Mouse (Mus musculus): ENCODE data around the gene Spata13. TPM values are rescaled to one million over a fixed set of nuclear protein-coding genes. Genes with fewer than 3 reads are reported as not detected.

Spata13 gene
- total RNA-seq, 1 experiment from 2014 or later, result 33.3 TPM

DNA sequence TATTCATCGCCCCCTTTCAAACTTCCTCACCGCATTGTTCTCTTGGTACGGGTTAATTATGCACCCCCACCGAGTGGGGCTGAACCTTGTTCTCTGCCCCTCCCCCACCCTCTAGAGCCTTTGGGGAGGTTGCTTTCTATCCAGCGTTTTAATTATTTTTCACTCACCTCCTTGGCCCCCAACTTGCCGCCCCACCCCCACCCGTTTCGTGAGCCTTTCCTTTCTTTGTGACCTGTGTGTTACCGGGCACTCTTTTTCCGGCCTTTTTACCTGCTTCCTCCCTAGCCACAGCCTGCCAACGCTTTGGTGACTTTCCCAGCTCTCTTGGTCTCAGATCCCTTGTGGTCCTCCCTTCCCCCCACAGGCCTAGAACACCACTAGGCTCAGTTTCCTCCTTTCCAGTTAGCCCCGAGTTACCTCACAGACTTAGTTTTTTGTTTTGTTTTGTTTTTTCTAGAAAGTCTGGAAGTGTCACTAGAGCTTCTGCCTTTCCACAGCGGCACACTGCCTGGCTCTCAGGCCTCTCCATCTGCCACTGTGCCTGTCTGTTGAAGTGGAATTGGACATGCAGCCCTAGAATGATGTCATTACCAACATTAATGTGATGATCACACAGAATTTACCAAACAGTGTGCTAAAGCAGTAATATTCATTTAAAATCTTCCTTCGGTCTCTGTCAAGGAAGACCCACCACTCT lies 2.3 kb downstream of the Spata13 start:
- no peak for ATAC-seq (replicated peaks in 1 of 2; ENCODE audit: insufficient read depth in 1 of 2, low FRiP score in 2 of 2, low TSS enrichment in 1 of 2, low read depth in 1 of 2, poor library complexity in 2 of 2, severe bottlenecking in 2 of 2)

DNA sequence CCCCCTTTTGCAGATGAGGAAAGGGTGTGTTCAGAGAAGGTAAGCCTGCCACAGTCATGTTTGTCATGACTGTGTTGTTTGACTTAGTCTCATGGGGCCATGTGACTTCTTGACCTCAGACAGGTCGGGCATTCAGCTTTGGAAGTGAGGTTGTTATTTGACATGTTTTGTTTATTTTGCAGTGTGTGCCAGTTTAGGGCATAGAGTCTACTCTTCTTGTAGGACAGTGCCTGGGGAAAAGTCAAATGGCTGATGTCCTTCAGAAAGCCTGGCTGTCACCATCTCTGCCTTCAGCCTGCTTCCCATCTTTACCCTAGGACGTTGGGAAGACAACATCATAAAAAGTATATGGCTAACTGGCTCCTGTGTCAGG lies 2.8 kb downstream of the Spata13 start:
- no peak for ATAC-seq (replicated peaks in 1 of 2; ENCODE audit: insufficient read depth in 1 of 2, low FRiP score in 2 of 2, low TSS enrichment in 1 of 2, low read depth in 1 of 2, poor library complexity in 2 of 2, severe bottlenecking in 2 of 2)

DNA sequence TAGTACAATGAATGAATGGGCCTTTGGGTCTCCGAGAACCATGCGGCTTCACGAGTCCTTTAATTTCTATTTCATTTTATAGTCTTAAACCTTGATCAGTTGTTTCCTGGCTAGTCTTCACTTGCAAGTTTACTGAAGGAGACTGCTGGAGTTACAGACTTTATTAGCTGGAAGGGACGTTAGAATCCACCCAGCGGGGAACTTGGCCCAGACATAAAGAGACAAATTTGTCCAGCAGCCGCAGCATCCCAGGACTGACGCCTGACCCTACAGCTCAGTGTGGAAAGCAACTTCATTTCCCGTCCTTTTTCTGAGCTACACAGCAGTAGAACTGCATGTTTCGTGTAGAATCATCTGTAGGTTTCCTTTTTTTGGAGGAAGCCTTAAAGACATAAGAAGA lies 3.2 kb downstream of the Spata13 start:
- no peak for ATAC-seq (replicated peaks in 1 of 2; ENCODE audit: insufficient read depth in 1 of 2, low FRiP score in 2 of 2, low TSS enrichment in 1 of 2, low read depth in 1 of 2, poor library complexity in 2 of 2, severe bottlenecking in 2 of 2)

DNA sequence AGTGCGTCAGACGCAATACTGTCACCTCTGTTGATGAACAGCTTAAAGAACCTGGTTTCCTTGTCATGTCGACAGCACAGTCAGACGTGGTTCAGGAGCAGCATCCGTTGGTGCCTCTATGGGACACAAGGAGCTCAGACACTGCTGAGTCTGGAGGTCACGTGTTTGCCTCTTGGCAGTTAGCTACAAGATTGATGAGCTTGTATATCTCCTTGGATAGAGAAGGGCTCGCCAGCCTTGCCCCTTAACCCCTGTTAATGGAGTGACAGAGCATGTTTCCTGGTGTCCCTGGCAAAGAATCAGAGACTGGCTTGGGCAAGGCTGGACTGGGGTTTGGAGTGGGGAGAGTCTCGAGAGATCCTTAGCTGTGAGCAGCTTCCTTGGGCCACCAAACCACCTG lies 4.4 kb downstream of the Spata13 start:
- ATAC-seq (replicated peaks in 1 of 2; ENCODE audit: insufficient read depth in 1 of 2, low FRiP score in 2 of 2, low TSS enrichment in 1 of 2, low read depth in 1 of 2, poor library complexity in 2 of 2, severe bottlenecking in 2 of 2), result no peak

DNA sequence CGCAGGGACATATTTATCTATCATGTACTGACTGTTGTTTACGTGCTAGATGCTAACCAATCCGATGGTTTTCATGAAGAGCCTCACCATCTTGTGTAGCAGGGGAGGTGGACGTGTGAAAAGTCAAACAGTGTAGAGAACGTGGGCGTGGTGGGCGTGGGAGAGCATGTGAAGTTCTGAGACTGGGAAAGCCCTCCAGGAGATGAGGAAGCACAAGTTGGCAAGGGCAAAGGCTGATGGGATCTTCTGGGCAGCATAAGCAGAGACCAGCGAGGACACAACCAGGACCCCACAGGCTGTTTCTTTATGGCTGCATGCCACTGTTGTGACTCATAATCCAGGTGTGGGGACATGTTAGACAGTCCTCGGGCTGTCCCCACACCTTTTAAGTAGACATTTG lies 5.4 kb downstream of the Spata13 start:
- no peak for ATAC-seq (replicated peaks in 1 of 2; ENCODE audit: insufficient read depth in 1 of 2, low FRiP score in 2 of 2, low TSS enrichment in 1 of 2, low read depth in 1 of 2, poor library complexity in 2 of 2, severe bottlenecking in 2 of 2)

DNA sequence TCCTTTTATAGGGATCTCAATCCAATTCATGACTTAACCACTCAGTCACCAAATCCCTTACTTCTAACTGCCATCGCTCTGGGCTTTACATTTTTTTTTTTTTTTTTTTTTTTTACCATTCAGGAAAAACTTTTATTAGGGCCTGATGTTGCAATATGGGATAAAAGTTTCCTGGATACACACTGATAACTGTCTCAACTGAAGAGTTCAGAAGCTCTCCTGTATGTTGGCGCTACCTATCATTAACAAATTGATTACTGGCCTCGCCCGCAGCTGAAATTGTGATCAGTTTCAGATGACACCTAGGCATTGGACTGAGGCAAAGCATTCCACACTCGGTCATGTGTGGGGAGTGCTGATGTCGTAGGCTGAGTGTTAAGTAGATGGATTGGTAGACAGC lies 7.3 kb downstream of the Spata13 start:
- ATAC-seq (replicated peaks in 1 of 2; ENCODE audit: insufficient read depth in 1 of 2, low FRiP score in 2 of 2, low TSS enrichment in 1 of 2, low read depth in 1 of 2, poor library complexity in 2 of 2, severe bottlenecking in 2 of 2), result no peak

DNA sequence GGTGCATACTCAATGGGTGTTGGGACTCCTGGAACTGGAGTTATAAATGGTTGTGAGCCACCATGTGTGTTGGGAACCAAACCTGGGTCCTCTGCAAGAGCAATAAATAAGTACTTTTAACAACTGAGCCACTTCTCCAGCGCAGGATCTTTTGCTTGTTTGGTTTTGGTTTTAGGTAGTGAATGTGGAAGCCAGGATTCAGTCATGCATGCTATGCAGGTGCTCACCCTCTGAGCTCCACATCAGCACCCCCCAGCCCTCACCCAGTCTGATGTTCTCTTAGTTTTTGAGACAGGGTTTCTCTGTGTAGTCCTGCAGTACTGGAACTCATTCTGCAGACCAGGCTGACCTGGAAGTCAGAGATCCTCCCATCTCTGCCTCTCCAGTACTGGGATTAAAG lies 8.3 kb downstream of the Spata13 start:
- no peak for ATAC-seq (replicated peaks in 1 of 2; ENCODE audit: insufficient read depth in 1 of 2, low FRiP score in 2 of 2, low TSS enrichment in 1 of 2, low read depth in 1 of 2, poor library complexity in 2 of 2, severe bottlenecking in 2 of 2)

DNA sequence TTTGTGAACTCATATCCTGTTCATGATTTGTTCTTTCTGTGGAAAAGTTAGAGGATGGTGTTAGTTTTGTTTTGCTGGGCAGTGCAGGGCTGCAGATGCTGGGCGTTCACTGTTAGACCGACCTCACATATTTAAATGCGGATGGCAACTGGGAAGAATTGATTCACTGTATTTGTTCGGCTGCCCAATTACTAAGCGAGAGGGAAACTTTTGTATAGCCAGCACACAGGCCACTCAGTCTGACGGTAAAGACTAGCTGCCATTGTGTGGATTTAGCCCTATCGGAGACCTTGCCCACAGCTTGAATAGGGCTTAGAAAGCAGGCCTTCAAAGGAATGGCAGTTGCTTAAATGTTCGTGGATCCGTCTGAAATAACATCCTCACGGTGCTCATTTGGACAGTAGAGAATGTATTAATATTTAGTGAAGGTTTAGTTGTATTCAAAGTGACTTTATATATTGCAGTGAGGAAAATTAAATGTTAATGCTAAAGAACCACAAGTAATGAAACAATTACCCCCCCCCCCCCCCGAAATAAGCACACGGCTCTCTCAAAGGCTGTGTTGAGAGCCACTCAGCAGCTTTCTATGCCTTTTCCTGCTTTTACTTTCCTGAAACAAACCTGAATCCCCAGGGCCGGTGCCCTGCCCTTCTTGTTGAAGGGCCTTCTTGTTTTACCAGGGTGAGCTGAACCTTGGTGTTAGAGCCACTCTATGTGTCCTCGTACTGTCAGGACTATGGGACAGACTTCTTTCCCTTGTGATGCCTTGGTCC lies 9.5 kb downstream of the Spata13 start:
- ATAC-seq (replicated peaks in 1 of 2; ENCODE audit: insufficient read depth in 1 of 2, low FRiP score in 2 of 2, low TSS enrichment in 1 of 2, low read depth in 1 of 2, poor library complexity in 2 of 2, severe bottlenecking in 2 of 2), result no peak

DNA sequence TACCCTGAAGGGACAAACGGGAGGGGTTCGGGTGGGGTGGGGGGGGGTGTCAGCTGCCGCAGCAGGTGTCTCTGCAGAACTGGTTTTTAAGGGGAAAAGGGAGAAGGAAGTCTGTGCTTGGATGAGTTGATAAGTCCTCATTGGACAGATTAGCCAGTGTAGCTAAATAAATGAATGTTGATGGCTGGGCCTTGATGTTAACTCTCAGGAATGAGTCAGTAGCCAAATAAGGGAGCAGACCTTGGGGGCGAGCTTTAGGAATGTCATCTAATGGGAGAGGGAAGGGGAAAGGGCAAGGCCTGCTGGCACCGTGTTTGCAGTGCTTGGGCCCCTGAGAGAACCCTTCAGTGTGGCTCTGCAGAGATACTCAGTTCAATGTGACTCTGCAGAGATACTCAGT lies 12.6 kb downstream of the Spata13 start:
- no peak for ATAC-seq (replicated peaks in 1 of 2; ENCODE audit: insufficient read depth in 1 of 2, low FRiP score in 2 of 2, low TSS enrichment in 1 of 2, low read depth in 1 of 2, poor library complexity in 2 of 2, severe bottlenecking in 2 of 2)

DNA sequence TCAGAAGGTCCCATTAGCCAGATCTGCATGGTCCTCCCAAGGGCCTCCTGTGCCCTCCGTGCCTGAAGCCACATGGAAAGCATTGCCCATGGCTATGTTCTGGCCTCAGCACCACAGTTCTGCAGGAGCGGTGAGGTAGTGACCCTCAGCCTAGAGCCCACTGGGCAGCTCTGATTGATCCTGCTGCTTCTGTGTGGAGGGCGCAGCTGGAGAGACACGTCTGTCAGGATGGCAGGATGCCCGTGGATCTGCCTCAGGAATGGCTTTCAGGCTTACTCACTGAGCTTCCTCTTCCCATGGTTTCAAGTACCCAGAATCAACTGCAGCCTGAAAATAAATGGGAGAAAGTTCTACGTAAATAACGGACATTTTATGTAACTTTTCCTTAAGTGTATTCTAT lies 14.1 kb downstream of the Spata13 start:
- ATAC-seq (replicated peaks in 1 of 2; ENCODE audit: insufficient read depth in 1 of 2, low FRiP score in 2 of 2, low TSS enrichment in 1 of 2, low read depth in 1 of 2, poor library complexity in 2 of 2, severe bottlenecking in 2 of 2), result no peak

DNA sequence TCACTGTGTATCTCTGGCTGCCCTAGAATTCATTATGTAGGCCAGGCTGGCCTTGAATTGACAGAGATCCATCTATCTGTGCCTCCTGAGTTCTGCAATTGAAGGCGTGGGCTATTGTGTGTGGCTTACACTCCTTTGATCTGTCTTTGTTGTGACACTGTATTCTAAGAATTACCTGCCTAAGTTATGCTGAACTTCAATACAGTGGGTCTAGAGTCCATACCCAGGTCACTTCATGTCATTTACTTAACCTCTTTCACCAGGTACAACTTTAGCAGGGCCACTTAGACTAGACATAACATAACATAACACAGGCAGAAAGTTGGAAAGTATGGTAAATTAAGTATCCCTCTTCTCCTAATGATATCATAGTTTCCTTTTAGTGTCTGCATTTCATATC lies 15.2 kb downstream of the Spata13 start:
- no peak for ATAC-seq (replicated peaks in 1 of 2; ENCODE audit: insufficient read depth in 1 of 2, low FRiP score in 2 of 2, low TSS enrichment in 1 of 2, low read depth in 1 of 2, poor library complexity in 2 of 2, severe bottlenecking in 2 of 2)

DNA sequence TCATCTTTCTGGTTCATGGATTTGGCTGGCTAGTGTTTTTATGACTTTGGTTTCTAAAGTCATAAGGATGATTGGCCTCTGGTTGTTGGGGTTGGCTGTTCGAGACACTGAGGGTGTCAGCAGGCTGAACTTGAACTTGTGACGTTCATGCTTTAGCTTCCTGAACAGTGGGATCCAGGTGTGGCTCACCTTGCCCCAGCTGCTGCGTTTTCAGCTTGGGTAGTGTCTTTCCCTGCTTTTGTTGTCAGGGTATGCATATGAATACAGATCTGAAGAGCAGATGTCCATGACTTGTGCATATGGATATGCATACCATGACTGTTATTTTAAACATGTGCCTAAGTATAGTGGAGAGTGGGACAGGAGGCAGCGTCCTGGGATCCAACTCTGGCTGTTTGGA lies 19.4 kb downstream of the Spata13 start:
- ATAC-seq (replicated peaks in 1 of 2; ENCODE audit: insufficient read depth in 1 of 2, low FRiP score in 2 of 2, low TSS enrichment in 1 of 2, low read depth in 1 of 2, poor library complexity in 2 of 2, severe bottlenecking in 2 of 2), result no peak

DNA sequence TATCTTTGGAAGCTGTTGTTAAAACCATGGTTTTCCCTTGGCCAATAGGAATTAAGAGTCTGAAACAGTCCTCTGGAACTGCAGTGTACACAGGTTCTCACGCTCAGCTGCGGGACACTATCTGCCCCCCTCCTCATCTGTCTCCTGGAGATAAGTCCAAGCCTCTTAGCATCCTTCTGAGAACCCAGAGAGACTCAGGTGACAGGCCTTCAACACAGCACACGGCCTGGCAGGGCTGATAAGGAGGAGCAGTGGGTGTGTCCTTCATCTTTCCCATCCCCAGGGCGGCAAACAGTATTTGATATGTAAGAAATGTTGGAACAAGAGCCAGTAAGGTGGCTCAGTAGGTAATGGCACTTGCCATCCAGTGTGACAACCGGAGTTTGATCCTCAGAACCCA lies 20.2 kb downstream of the Spata13 start:
- peak; percentile 4 to 32; a peak in 1 of 4 replicates for ATAC-seq (replicated peaks in 1 of 2; ENCODE audit: insufficient read depth in 1 of 2, low FRiP score in 2 of 2, low TSS enrichment in 1 of 2, low read depth in 1 of 2, poor library complexity in 2 of 2, severe bottlenecking in 2 of 2)

DNA sequence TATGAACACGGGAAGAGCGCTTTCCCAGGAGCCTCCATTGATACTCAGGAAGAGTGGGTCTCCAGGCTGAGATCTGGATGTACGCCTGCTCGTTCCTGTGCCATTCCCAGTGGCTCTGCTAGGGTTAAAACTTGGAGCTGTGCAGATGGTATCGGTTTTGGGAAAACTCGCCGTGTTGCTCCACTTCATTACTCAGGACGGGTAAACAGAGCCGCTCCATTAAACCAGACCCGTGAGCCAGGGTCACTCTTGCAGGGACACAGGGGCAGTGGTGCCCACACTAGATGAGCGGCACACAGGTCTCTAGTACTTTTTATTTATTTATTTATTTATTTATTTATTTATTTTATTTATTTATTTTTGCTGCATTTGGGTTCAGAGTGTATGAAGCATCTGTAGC lies 20.9 kb downstream of the Spata13 start:
- no peak for ATAC-seq (replicated peaks in 1 of 2; ENCODE audit: insufficient read depth in 1 of 2, low FRiP score in 2 of 2, low TSS enrichment in 1 of 2, low read depth in 1 of 2, poor library complexity in 2 of 2, severe bottlenecking in 2 of 2)

DNA sequence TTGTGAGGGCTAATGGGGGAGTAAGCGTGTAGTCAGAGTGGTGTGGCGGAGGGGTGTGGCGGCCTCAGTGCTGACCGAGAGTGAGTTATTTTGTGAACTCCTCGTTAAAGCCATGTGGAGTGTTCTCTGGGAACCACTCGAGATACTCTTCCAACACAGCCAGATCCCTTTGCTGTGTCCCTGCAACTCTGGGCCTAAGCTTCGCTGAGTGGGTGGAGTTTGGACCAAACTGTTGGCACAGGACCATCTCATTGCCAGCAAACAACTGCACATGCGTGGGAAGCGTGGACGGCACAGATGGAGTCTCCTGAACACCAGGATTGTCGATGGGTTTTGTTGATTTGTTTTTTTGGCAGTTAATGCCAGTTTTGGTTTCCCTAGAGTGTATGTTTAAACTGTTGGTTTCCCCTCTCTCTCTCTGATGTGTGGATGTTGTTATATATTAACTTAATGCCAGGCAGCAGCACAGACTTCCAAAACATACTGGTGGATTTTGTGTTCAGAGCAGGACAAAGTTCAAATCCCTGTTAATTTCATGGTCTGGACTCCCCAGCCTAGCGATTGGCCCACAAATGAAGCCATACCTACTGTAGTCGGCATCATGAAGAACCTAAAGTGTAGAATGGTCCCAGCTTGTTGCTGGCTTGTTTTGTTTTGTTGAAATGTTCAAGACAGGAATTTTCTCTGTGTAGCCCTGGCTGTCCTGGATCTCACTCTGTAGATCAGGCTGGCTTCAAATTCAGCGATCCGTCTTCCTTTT lies 22.3 kb downstream of the Spata13 start:
- ATAC-seq (replicated peaks in 1 of 2; ENCODE audit: insufficient read depth in 1 of 2, low FRiP score in 2 of 2, low TSS enrichment in 1 of 2, low read depth in 1 of 2, poor library complexity in 2 of 2, severe bottlenecking in 2 of 2), result no peak

DNA sequence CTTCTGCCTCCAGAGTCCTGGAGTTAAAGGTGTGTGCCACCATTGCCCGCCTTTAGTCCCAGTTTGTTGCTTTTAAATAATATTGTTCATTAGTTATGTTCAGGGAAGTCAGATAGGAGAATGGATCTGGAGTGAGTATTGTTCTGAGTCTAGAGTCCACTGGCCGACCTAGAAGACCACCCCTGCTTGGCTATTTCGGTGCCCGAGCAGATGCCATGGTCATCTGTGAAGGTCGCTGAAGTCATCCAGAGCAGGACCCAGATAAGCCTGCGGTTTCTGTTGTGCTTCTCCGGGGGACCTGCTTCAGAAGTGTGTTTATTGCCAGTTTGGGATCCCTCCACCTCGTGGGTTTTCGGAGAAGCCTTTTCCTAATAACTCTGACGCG lies 22.9 kb downstream of the Spata13 start:
- ATAC-seq (replicated peaks in 1 of 2; ENCODE audit: insufficient read depth in 1 of 2, low FRiP score in 2 of 2, low TSS enrichment in 1 of 2, low read depth in 1 of 2, poor library complexity in 2 of 2, severe bottlenecking in 2 of 2), result no peak

DNA sequence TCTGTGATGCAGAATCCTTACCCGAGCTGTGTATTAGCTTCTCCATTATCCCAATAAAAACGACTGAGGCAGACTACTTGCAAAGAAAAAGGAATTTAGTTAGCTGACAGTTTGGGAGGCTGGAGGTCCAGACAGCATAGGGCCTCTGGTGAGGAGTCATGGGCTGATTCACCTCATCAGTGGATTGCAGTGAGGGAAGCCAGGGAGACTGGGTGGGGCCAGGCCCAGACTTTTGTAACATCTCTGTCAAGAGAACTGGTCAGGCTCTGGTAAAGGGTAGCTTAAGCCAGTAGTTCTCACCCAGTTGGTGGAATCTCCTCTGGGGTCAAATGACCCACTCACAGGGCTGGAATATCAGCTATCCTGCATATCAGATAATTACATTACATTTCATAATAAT lies 24.1 kb downstream of the Spata13 start:
- no peak for ATAC-seq (replicated peaks in 1 of 2; ENCODE audit: insufficient read depth in 1 of 2, low FRiP score in 2 of 2, low TSS enrichment in 1 of 2, low read depth in 1 of 2, poor library complexity in 2 of 2, severe bottlenecking in 2 of 2)

DNA sequence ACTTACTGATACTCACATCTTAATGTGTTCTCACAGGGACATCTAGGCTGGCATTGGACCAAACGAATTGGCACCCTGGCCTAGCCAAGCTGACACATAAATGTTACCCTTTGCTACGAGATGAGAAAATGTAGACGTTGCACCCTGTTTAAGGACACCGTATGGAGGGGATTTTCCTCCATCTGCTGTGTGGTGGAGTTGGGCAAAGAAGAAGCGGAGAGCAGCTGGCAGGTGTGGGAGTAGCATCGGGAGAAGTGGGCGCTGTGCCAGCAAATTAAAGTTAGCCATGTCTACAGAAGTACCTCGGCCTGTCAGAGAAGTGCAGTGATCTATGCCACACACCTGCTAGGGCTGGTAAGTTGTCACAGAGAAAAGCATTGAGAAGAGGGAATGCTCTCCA lies 25.7 kb downstream of the Spata13 start:
- ATAC-seq (replicated peaks in 1 of 2; ENCODE audit: insufficient read depth in 1 of 2, low FRiP score in 2 of 2, low TSS enrichment in 1 of 2, low read depth in 1 of 2, poor library complexity in 2 of 2, severe bottlenecking in 2 of 2), result no peak

All from hematopoietic stem cell, adult 5-6 weeks (primary cell).